Comparison of ENCODE assay signal across 14 mouse cellular contexts in the genomic region with DNA sequence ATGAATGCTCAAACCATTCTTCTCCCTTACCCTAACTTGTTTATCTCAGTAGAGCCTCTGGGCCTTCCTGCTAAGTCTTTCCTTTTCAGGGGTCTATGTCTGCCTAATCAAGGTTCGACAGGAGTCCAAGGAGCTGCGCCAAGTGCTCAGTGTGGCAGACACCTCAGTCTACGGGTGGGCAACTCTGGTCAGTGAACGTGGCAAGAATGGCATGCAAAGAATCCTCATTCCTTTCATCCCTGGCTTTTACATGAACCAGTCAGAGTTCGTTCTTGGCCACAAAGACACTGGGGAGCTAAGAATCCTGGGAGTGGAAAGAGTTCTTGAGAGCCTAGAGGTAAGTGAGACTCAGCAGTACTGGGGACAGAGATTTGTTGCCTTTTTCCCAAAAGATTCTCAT. TPM values are rescaled to one million over a fixed set of nuclear protein-coding genes. Genes with fewer than 3 reads are reported as not detected.
"Had no signal": no experiment of that assay in that cellular context is flagged by ENCODE, and none has a peak within 500 bp of the region (broad histone marks: within the 10 kb centered on the region; RNA-seq: fewer than 3 reads in every experiment).

No protein-coding gene starts in this region.

- H3K4me2 ChIP-seq: limb, embryonic 15.5 days; liver, embryonic 12.5 days; lung, embryonic 14.5 days; midbrain, embryonic 12.5 days; stomach, embryonic 15.5 days had no signal

- H3K4me1 ChIP-seq: limb, embryonic 15.5 days; midbrain, embryonic 12.5 days; stomach, embryonic 15.5 days had no signal

- DNase-seq: kidney, postnatal 10 days; lung, embryonic 14.5 days; lung, postnatal 10 days; right cerebral cortex, postnatal 14 days; thymus, adult 2 months; thymus, postnatal 25 days had no signal

- H3K27me3 ChIP-seq: limb, embryonic 15.5 days; liver, embryonic 12.5 days; megakaryocyte, embryonic 14.5 days; midbrain, embryonic 12.5 days; stomach, embryonic 15.5 days had no signal

- H3K27ac ChIP-seq: limb, embryonic 15.5 days; liver, embryonic 12.5 days; macrophage; midbrain, embryonic 12.5 days; stomach, embryonic 15.5 days had no signal

- H3K4me3 ChIP-seq: limb, embryonic 15.5 days; liver, embryonic 12.5 days; megakaryocyte, embryonic 14.5 days; midbrain, embryonic 12.5 days; stomach, embryonic 15.5 days had no signal

- H3K9me3 ChIP-seq: limb, embryonic 15.5 days; liver, embryonic 12.5 days; megakaryocyte, embryonic 14.5 days; midbrain, embryonic 12.5 days; stomach, embryonic 15.5 days had no signal

- H3K9ac ChIP-seq: limb, embryonic 15.5 days; liver, embryonic 12.5 days; lung, embryonic 14.5 days; midbrain, embryonic 12.5 days; stomach, embryonic 15.5 days had no signal

- ATAC-seq: liver, embryonic 12.5 days had no signal

RNA-seq across cellular contexts. Expression of a gene that starts 39.7 kb away (rescaled TPM):
- total RNA-seq: layer of hippocampus, postnatal 25 days; left cerebral cortex, postnatal 25 days had no signal
